Mouse (Mus musculus): ENCODE results near the gene Mrps34. TPM values are rescaled to one million over a fixed set of nuclear protein-coding genes. Genes with fewer than 3 reads are reported as not detected.

Mrps34 gene
- polyA plus RNA-seq, 1 experiment from 2014 or later = 105 TPM

DNA sequence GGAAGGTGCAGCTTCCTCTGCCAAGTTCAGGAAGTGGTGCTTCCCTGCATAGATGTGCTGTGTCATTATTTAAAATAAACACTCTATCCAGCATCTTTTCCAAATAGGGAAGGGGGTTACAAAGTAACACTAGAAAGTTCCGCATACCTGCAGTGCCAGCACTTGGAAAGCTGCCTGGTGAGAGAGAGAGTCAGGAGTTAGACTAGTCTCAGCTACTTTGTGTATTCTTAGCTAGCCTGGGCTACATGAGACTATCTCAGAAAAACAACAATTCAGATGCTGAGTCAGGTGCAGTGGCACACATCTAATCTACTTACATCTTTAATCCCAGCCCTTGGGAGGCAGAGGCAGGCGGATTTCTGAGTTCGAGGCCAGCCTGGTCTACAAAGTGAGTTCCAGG lies 33.1 kb upstream of the Mrps34 start:
- 96% methylated on average over 3 of the region's 3 CpGs for WGBS
- Histone ChIP-seq H3K27ac (replicated peaks) (no peak overlapping the region), H3K4me1 (no peaks in the 10 kb centered on the region), H3K27me3 (replicated peaks; ENCODE audit: low read depth, poor library complexity, severe bottlenecking) (no peaks in the 10 kb centered on the region), H3K9me3 (no peaks in the 10 kb centered on the region), H3K36me3 (replicated peaks) (peaks cover 43% of the 10 kb centered on the region), H3K4me3 (no peak overlapping the region)
- DNase-seq (ENCODE audit: low spot score) = no peak

DNA sequence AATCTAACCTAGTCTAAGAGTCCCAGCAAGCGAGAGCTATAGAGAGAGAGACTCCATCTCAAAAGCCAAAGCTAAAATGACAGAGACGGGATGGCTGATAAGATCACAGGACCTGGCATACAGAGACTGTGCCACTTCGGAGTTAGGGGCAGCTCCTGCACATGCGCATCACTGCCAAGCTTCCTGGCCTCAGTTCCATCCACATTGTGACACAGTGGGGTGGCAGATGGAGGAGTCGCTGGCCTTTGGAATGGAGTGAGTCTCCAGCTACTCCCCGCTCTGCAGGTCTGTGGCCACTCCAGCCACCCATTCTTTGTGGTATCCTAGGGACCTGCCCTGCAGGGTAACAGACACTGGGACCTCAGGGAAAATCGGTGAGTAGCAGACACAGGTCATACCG lies 29.1 kb upstream of the Mrps34 start, which contains the start of gene Igfals:
Gene Igfals, plus strand, starts transcription at position 222 of the 400 bp plus-strand sequence.
- DNase-seq (ENCODE audit: low spot score) = no peak
- no peaks in the 10 kb centered on the region for H3K27me3 ChIP-seq (replicated peaks; ENCODE audit: low read depth, poor library complexity, severe bottlenecking)
- WGBS = 91% methylated on average over 8 of the region's 8 CpGs
- H3K4me3 ChIP-seq = no peak within 1 kb of the TSS
- no peaks in the 10 kb centered on the region for H3K9me3 ChIP-seq
- no peak within 1 kb of the TSS for H3K27ac ChIP-seq (replicated peaks)
- peaks cover 24% of the 10 kb centered on the region for H3K36me3 ChIP-seq (replicated peaks)
- no peaks in the 10 kb centered on the region for H3K4me1 ChIP-seq

DNA sequence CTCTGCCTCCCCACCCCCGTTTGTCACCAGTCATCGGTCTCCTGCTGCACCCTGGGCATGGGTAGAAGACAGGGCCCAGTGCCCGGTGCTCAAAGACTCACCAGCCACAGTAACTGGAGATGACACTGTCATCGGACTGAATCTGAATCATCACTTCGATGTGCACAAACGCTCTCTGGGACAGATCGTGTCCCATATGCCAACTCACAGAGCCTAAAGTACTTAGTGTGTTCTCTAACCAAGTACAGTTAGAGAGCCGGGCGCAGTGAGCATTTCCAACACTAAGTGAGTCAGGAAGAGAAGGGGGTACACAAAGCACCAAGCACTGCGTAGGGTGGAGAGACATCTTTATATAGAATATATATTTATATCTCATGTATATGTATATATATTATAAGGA lies 27.0 kb upstream of the Mrps34 start:
- H3K36me3 ChIP-seq (replicated peaks) = peaks cover 5% of the 10 kb centered on the region; the same call in 1 of the 2 replicates
- H3K27ac ChIP-seq (replicated peaks) = no peak overlapping the region
- H3K4me1 ChIP-seq = no peaks in the 10 kb centered on the region
- 93% methylated on average over 10 of the region's 10 CpGs for WGBS
- H3K4me3 ChIP-seq = no peak overlapping the region
- no peaks in the 10 kb centered on the region for H3K27me3 ChIP-seq (replicated peaks; ENCODE audit: low read depth, poor library complexity, severe bottlenecking)
- no peak for DNase-seq (ENCODE audit: low spot score)
- no peaks in the 10 kb centered on the region for H3K9me3 ChIP-seq

- H3K9me3 ChIP-seq = no peaks in the 10 kb centered on the region
- DNase-seq (ENCODE audit: low spot score) = no peak
- WGBS = 41% methylated on average over 4 of the region's 4 CpGs
- H3K36me3 ChIP-seq (replicated peaks) = no peaks in the 10 kb centered on the region
- no peak overlapping the region for H3K27ac ChIP-seq (replicated peaks)
- H3K4me3 ChIP-seq = no peak overlapping the region
- no peaks in the 10 kb centered on the region for H3K27me3 ChIP-seq (replicated peaks; ENCODE audit: low read depth, poor library complexity, severe bottlenecking)
- H3K4me1 ChIP-seq = peaks cover 19% of the 10 kb centered on the region
These were observed 21.1 kb upstream of the Mrps34 start for GRCm38 (mm10) chr17:24873695-24874404.

DNA sequence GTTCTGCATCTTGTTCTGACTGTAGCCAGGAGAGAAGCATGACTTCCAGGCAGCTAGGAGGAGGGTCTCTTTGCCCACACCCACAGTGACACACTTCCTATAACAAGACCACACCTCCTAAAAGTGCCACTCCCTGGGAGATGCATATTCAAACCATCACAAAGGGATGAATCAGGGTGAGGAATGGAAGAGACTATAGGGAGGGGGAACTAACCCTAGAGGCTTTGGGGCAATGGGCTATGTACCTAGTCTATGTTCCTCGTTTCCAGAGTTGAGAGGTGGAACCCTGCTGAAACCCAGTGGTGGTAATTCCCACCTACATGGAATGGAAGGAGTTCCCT lies 20.5 kb upstream of the Mrps34 start:
- Histone ChIP-seq H3K4me3 (no peak overlapping the region), H3K27ac (replicated peaks) (no peak overlapping the region), H3K9me3 (no peaks in the 10 kb centered on the region), H3K4me1 (peaks cover 19% of the 10 kb centered on the region), H3K27me3 (replicated peaks; ENCODE audit: low read depth, poor library complexity, severe bottlenecking) (no peaks in the 10 kb centered on the region), H3K36me3 (replicated peaks) (no peaks in the 10 kb centered on the region)
- DNase-seq (ENCODE audit: low spot score) = no peak
- WGBS = 73% methylated on average over 1 of the region's 1 CpGs

DNA sequence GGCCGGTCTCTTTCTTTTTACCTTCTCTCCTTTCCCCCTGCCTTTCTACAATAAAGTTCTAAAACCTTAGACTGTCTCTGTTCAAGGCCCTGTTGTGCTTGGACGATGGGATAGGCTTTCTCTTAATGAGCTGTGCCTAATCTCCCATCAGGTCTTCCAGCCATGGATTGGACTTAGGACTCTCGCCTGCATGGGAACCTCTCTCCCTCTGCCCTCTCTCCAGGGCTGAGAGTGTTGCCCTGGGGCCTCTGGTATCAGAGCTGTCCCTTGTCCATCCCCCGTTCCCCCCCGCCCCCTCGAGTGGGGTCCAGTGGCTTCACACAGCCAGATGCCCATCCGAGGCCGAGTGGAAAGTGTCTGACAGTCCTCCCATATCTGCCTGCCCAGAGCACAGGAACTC lies 19.9 kb upstream of the Mrps34 start:
- no peaks in the 10 kb centered on the region for H3K9me3 ChIP-seq
- H3K4me3 ChIP-seq = no peak overlapping the region
- no peak for DNase-seq (ENCODE audit: low spot score)
- 77% methylated on average over 8 of the region's 8 CpGs for WGBS
- peaks cover 19% of the 10 kb centered on the region for H3K4me1 ChIP-seq
- no peaks in the 10 kb centered on the region for H3K36me3 ChIP-seq (replicated peaks)
- H3K27me3 ChIP-seq (replicated peaks; ENCODE audit: low read depth, poor library complexity, severe bottlenecking) = no peaks in the 10 kb centered on the region
- no peak overlapping the region for H3K27ac ChIP-seq (replicated peaks)

DNA sequence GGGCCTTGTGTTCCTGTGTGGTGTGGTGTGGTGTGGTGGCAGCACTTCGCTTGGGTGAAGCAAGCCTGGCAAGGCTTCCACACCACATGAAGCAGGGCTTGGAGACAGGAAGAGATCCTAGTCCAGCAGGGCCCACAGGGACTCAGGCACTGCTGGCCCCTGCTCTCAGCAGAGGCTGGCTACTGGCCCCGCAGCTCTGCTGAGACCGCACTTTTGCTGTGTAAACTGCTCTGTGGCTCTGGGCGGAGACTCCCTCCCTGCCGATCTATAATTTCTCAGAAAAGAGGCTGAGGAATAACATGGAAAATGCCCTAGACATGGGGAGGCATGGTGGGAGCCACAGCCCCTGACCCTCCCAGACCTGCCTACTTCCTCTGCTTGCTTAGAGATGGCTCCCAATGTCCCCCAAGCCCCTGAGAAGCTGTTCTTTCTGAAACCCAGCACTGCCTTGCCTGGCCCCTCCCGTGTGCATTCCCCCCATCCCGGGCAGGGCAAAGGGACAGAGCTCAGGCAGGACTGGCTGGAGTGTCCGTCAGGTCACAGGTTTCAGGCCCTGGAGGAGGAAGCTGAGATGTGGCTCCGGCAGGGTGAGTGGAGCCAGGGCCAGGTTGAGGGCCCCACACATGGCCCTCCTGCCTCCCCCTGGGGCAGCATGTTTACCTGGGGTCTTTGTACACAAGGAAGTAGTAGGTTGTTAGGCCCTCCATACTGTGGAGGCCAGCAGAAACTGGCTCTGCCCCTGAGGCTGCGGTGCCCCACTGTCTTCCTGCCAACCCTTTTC lies 17.4 kb upstream of the Mrps34 start:
- Histone ChIP-seq H3K27ac (replicated peaks) (peak overlapping the region; percentile 79), H3K9me3 (no peaks in the 10 kb centered on the region), H3K4me3 (0 out of 2 replicates have a peak overlapping the region, but pooled peaks have one; percentile 2), H3K4me1 (peaks cover 37% of the 10 kb centered on the region), H3K36me3 (replicated peaks) (peaks cover 10% of the 10 kb centered on the region), H3K27me3 (replicated peaks; ENCODE audit: low read depth, poor library complexity, severe bottlenecking) (no peaks in the 10 kb centered on the region)
- no peak for DNase-seq (ENCODE audit: low spot score)
- 57% methylated on average over 10 of the region's 10 CpGs for WGBS

DNA sequence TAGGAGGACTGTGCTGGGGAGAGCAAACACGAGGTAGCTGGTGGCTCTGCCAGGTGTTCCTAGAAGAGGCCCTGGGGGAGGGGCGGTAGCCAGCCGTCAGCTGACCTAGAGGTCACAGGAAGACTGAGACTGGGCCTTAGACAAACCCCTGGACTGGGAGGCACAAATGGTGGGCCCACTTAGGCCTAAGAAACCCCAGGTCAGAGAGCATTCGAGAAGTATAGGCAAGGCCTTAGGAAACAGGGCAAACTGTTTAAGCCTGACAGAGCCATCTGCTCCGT lies 16.9 kb upstream of the Mrps34 start:
- peak; percentile 37 for DNase-seq (ENCODE audit: low spot score)
- Histone ChIP-seq H3K36me3 (replicated peaks) (peaks cover 15% of the 10 kb centered on the region), H3K27ac (replicated peaks) (peak overlapping the region; percentile 79), H3K27me3 (replicated peaks; ENCODE audit: low read depth, poor library complexity, severe bottlenecking) (no peaks in the 10 kb centered on the region), H3K4me3 (peak overlapping the region; percentile 26; the same call in 1 of the 2 replicates), H3K4me1 (peaks cover 37% of the 10 kb centered on the region), H3K9me3 (no peaks in the 10 kb centered on the region)
- 27% methylated on average over 5 of the region's 5 CpGs for WGBS

DNA sequence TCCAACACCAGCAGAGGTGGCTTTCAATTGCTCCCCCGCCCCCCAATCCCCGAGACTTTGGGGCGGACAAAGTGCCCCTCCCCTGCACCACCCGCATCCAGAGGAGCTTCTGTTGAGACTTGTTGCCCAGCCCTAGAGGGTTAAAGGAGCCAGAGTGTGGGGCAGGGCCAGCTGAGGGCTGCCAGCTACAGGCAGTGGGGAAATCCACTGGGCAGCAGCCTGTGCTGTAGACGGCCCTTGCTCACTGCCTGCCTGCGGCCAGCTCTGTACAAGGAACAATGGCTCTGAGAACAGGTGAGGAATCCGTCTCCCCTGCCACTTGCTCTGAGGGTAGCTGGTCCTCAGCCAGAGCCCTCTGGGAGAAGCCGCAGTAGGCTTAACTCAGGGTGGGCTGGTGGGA lies 16.4 kb upstream of the Mrps34 start:
- H3K27ac ChIP-seq (replicated peaks) = peak overlapping the region; percentile 79

DNA sequence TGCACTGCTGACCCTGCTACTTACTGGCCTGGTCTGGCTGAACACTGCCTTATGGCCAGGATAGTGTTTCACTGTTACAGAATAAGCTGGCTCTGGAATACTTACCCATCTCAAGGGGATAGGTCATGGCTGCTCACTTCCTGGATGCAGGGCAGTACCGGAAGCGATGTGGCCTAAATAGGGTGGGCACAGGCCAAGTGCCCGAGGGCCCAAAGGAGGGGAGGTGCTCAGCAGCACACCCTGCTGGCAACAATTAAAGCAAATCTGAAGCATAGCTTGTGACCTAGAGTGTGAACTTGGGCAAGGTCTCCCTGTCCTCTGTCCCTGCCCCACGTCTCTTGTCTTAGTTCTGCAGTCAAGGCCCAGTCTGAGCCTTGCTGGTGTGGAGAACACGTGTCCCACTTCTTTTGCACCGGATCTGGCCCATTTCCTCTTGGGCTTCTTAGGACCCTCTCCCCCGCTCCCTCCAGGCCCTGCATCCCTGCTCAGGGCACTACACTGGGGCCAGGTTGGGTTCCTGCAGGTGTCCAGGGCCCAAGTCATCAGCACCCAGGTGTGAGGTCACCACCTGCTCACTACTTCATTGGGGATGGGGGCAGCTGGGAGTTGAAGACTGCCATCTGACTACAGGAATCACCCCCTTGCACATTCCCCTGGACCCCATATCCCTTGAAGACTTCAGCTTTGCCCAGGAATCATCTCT lies 13.0 kb upstream of the Mrps34 start:
- peaks cover 48% of the 10 kb centered on the region for H3K4me1 ChIP-seq
- peaks cover 35% of the 10 kb centered on the region for H3K36me3 ChIP-seq (replicated peaks)
- no peaks in the 10 kb centered on the region for H3K27me3 ChIP-seq (replicated peaks; ENCODE audit: low read depth, poor library complexity, severe bottlenecking)
- no peaks in the 10 kb centered on the region for H3K9me3 ChIP-seq
- peak overlapping the region; percentile 75 for H3K27ac ChIP-seq (replicated peaks)
- peak overlapping the region; percentile 26; the same call in 1 of the 2 replicates for H3K4me3 ChIP-seq
- DNase-seq (ENCODE audit: low spot score) = peak; percentile 68
- 43% methylated on average over 7 of the region's 7 CpGs for WGBS

More for the DNA sequence above, 16.4 kb upstream of the Mrps34 start:
- Histone ChIP-seq H3K4me3 (peak overlapping the region; percentile 26; the same call in 1 of the 2 replicates), H3K9me3 (no peaks in the 10 kb centered on the region), H3K27me3 (replicated peaks; ENCODE audit: low read depth, poor library complexity, severe bottlenecking) (no peaks in the 10 kb centered on the region), H3K4me1 (peaks cover 37% of the 10 kb centered on the region), H3K36me3 (replicated peaks) (peaks cover 20% of the 10 kb centered on the region)
- 73% methylated on average over 8 of the region's 8 CpGs for WGBS
- no peak for DNase-seq (ENCODE audit: low spot score)

- no peak for DNase-seq (ENCODE audit: low spot score)
- H3K27me3 ChIP-seq (replicated peaks; ENCODE audit: low read depth, poor library complexity, severe bottlenecking) = no peaks in the 10 kb centered on the region
- no peaks in the 10 kb centered on the region for H3K9me3 ChIP-seq
- H3K4me1 ChIP-seq = peaks cover 42% of the 10 kb centered on the region
- H3K4me3 ChIP-seq = peak overlapping the region; percentile 84; the same call in 1 of the 2 replicates
- WGBS = 87% methylated on average over 6 of the region's 6 CpGs
- H3K36me3 ChIP-seq (replicated peaks) = peaks cover 45% of the 10 kb centered on the region
- no peak overlapping the region for H3K27ac ChIP-seq (replicated peaks)
These were observed 10.5 kb upstream of the Mrps34 start for GRCm38 (mm10) chr17:24884391-24884790.

DNA sequence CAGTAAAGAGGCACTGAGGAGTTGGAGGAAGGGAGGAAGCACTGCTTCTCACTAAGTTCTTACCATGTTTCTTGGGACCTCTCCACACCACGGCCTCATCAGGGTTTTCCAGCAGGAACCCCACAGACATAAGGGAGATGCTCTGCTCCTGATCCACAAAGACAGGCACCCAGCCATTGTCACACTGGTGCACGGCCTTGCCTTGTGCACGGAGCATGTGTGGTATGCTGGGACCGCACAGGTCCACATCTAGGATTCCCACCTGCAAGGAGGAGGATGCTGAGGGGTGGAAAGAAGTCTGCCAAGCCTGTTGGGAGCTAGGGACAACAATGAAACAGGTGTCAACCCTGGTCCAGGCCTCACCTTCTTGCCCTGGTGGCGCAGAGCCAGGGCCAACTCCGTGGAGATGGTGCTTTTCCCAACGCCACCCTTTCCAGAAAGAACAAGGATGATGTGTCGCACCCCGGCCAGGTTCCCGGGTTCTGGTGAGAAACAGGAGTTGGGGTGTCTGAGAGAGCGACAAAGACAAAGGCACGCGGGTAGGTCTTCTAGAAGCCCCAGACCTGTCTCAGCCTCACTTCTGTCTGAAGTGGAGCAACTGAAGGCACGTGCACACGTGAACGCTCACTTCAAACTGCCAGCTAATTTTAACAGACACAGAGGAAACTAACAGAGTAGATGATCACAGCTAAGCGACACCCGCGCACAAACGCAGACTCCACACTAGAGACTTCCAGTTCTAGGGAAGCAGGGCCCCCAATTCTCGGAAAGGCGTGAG lies 9.4 kb upstream of the Mrps34 start:
- DNase-seq (ENCODE audit: low spot score) = no peak
- Histone ChIP-seq H3K9me3 (no peaks in the 10 kb centered on the region), H3K27ac (replicated peaks) (peak overlapping the region; percentile 62; the same call in 1 of the 2 replicates), H3K36me3 (replicated peaks) (peaks cover 57% of the 10 kb centered on the region), H3K27me3 (replicated peaks; ENCODE audit: low read depth, poor library complexity, severe bottlenecking) (no peaks in the 10 kb centered on the region), H3K4me1 (peaks cover 41% of the 10 kb centered on the region), H3K4me3 (peak overlapping the region; percentile 84)
- 26% methylated on average over 22 of the region's 22 CpGs for WGBS
